Comparison of ENCODE assay signal across 18 mouse cellular contexts in the genomic region with DNA sequence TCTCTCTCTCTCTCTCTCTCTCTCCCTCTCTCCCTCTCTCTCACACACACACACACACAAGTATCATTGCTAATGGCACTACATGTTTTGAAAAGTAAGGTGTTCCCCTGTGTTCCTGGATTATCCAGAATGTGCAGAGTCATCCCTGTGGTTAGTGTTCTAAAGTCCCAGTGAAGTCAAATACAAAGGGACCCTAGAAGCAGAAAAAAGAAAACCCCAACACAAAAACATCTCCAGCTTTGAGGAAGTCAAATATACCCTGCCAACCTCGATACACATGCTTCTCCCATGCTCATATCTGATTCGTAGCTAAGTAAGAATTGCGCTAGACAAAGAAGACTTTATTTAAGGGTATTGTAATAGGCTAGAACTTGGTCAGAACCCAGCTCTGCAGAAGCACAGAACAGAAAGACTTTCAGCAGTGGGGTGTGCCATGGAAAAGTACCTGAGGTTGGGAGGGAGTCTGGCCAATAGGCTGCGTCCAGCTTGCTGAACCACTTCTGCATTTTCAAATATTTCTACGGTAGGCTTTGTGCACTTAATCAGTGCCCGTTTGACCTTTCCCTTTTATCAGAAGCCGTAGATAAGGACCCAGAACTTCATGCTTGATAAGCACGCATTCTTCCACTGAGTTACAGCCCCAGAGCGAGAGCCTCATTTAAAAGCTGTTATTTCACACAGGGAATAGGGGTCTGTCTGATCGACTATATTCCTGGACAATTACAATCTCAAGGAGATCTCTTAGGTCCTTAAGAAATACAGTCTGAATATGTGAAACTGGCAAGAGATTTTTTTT. TPM values are rescaled to one million over a fixed set of nuclear protein-coding genes. Genes with fewer than 3 reads are reported as not detected.
A peak's percentile ranks its signal among the peaks of the same experiment; 100 is the strongest.
DNase-seq lines count a peak whose midpoint lies in the region; ATAC-seq lines count a peak whose summit lies in the region.
"Had no signal": no experiment of that assay in that cellular context is flagged by ENCODE, and none has a peak within 500 bp of the region (broad histone marks: within the 10 kb centered on the region; RNA-seq: fewer than 3 reads in every experiment).

No protein-coding gene starts in this region.

- ATAC-seq in heart, embryonic 16.5 days (replicated peaks; ENCODE audit: extremely low read depth, insufficient read depth, low FRiP score), result no peak
- 0 out of 2 replicates have a peak, but pooled peaks have one; percentile 12 for ATAC-seq in intestine, embryonic 14.5 days (replicated peaks; ENCODE audit: low FRiP score, low TSS enrichment, low read depth)
- peak; percentile 87; the same call in 1 of the 2 replicates for ATAC-seq in stomach, embryonic 16.5 days (ENCODE audit: insufficient read depth, low FRiP score)

- H3K36me3 ChIP-seq in heart, embryonic 16.5 days (ENCODE audit: control insufficient read depth, insufficient read depth), result no peaks in the 10 kb centered on the region
- no peaks in the 10 kb centered on the region for H3K36me3 ChIP-seq in intestine, embryonic 14.5 days (ENCODE audit: control insufficient read depth, insufficient read depth, low read length)
- no peaks in the 10 kb centered on the region for H3K36me3 ChIP-seq in stomach, embryonic 16.5 days (ENCODE audit: control insufficient read depth, insufficient read depth, low read length)
- H3K36me3 ChIP-seq: hindbrain, embryonic 13.5 days; kidney, embryonic 15.5 days; limb, embryonic 12.5 days had no signal

- WGBS in heart, embryonic 16.5 days, result 16% methylated on average over 10 of the region's 10 CpGs
- WGBS in intestine, embryonic 14.5 days, result 52% methylated on average over 10 of the region's 10 CpGs
- WGBS in stomach, embryonic 16.5 days, result 35% methylated on average over 10 of the region's 10 CpGs

- H3K27me3 ChIP-seq in heart, embryonic 16.5 days (ENCODE audit: control insufficient read depth, insufficient read depth, low read length), result no peaks in the 10 kb centered on the region
- no peaks in the 10 kb centered on the region for H3K27me3 ChIP-seq in intestine, embryonic 14.5 days (replicated peaks; ENCODE audit: control insufficient read depth, insufficient read depth, low read length)
- no peaks in the 10 kb centered on the region for H3K27me3 ChIP-seq in stomach, embryonic 16.5 days (ENCODE audit: control insufficient read depth, insufficient read depth, low read length)
- H3K27me3 ChIP-seq: hindbrain, embryonic 13.5 days; kidney, embryonic 15.5 days; limb, embryonic 12.5 days had no signal

- 0 out of 2 replicates have a peak overlapping the region, but pooled peaks have one; percentile 4 for H3K4me3 ChIP-seq in heart, embryonic 16.5 days (ENCODE audit: low read length)
- H3K4me3 ChIP-seq in intestine, embryonic 14.5 days (ENCODE audit: low read depth, low read length), result no peak overlapping the region
- no peak overlapping the region for H3K4me3 ChIP-seq in stomach, embryonic 16.5 days (replicated peaks; ENCODE audit: low read length)
- H3K4me3 ChIP-seq: erythroblast, embryonic 14.5 days; hindbrain, embryonic 13.5 days; kidney, embryonic 15.5 days; limb, embryonic 12.5 days had no signal

- peak overlapping the region; percentile 40 for H3K4me2 ChIP-seq in heart, embryonic 16.5 days (ENCODE audit: low read depth, low read length)
- no peak overlapping the region for H3K4me2 ChIP-seq in intestine, embryonic 14.5 days (ENCODE audit: low read length)
- H3K4me2 ChIP-seq in stomach, embryonic 16.5 days (ENCODE audit: low read depth, low read length), result peak overlapping the region; percentile 2; the same call in 1 of the 2 replicates
- H3K4me2 ChIP-seq: hindbrain, embryonic 13.5 days; kidney, embryonic 15.5 days; limb, embryonic 12.5 days; midbrain, embryonic 11.5 days had no signal

- DNase-seq in heart, adult 11 months, result no peak
- no peak for DNase-seq in intestine, embryonic 14.5 days (ENCODE audit: low spot score)
- DNase-seq in lung, postnatal 14 days, result peak; percentile 6
- DNase-seq in layer of hippocampus, adult 18-20 months (ENCODE audit: low spot score in 2 of 2), result no peak
- no peak for DNase-seq in spleen, postnatal 4 days (ENCODE audit: low spot score in 2 of 2)
- DNase-seq: adrenal gland, postnatal 14 days; spleen, adult 18-20 months; thymus, adult 2 months had no signal

- peaks cover 6% of the 10 kb centered on the region; the same call in 1 of the 2 replicates for H3K4me1 ChIP-seq in heart, embryonic 16.5 days (ENCODE audit: control insufficient read depth, insufficient read depth, low read length)
- H3K4me1 ChIP-seq in intestine, embryonic 14.5 days (replicated peaks; ENCODE audit: control insufficient read depth, insufficient read depth, low read length), result no peaks in the 10 kb centered on the region
- H3K4me1 ChIP-seq in stomach, embryonic 16.5 days (ENCODE audit: control insufficient read depth, insufficient read depth, low read length), result no peaks in the 10 kb centered on the region
- H3K4me1 ChIP-seq: hindbrain, embryonic 13.5 days; limb, embryonic 12.5 days had no signal

- H3K9me3 ChIP-seq in heart, embryonic 16.5 days (replicated peaks; ENCODE audit: control insufficient read depth, low read length), result no peaks in the 10 kb centered on the region
- H3K9me3 ChIP-seq in intestine, embryonic 14.5 days (ENCODE audit: control insufficient read depth, low read length), result no peaks in the 10 kb centered on the region
- H3K9me3 ChIP-seq in stomach, embryonic 16.5 days (replicated peaks; ENCODE audit: control insufficient read depth, low read length), result no peaks in the 10 kb centered on the region
- H3K9me3 ChIP-seq: hindbrain, embryonic 13.5 days; kidney, embryonic 15.5 days; limb, embryonic 12.5 days had no signal

- H3K27ac ChIP-seq in heart, embryonic 16.5 days (ENCODE audit: low read length), result no peak overlapping the region
- H3K27ac ChIP-seq in intestine, embryonic 14.5 days (ENCODE audit: low read depth), result no peak overlapping the region
- H3K27ac ChIP-seq in stomach, embryonic 16.5 days (ENCODE audit: low read length), result peak overlapping the region; percentile 60
- H3K27ac ChIP-seq: hindbrain, embryonic 13.5 days; kidney, embryonic 15.5 days; limb, embryonic 12.5 days had no signal

- no peak overlapping the region for H3K9ac ChIP-seq in heart, embryonic 16.5 days (ENCODE audit: low read length)
- no peak overlapping the region for H3K9ac ChIP-seq in intestine, embryonic 14.5 days (ENCODE audit: low read length)
- no peak overlapping the region for H3K9ac ChIP-seq in stomach, embryonic 16.5 days (ENCODE audit: low read length)
- H3K9ac ChIP-seq: hindbrain, embryonic 13.5 days; kidney, embryonic 15.5 days; limb, embryonic 12.5 days had no signal

RNA-seq across cellular contexts. Expression of gene 9130008F23Rik, which starts 11.2 kb away (rescaled TPM):
- 1.3 and 1.8 TPM in 2 replicates for polyA plus RNA-seq in heart, embryonic 16.5 days (2015; fragmentation: Nextera tagmentation; extraction: Ambion mirVana)
- polyA plus RNA-seq in intestine, embryonic 14.5 days (2014; fragmentation: Nextera tagmentation; extraction: Ambion mirVana), result 3.8 and 4.0 TPM in 2 replicates
- 6.6 and 6.9 TPM in 2 replicates for polyA plus RNA-seq in stomach, embryonic 16.5 days (2015; fragmentation: Nextera tagmentation; extraction: Ambion mirVana)
- not detected for total RNA-seq in layer of hippocampus, adult 18-20 months (2021)

RNA-seq across cellular contexts. Expression of gene Glyatl3, which starts 45.0 kb away (rescaled TPM):
- polyA plus RNA-seq in heart, embryonic 16.5 days (2015; fragmentation: Nextera tagmentation; extraction: Ambion mirVana), result not detected in 2 replicates
- not detected in 2 replicates for polyA plus RNA-seq in intestine, embryonic 14.5 days (2014; fragmentation: Nextera tagmentation; extraction: Ambion mirVana)
- not detected in 2 replicates for polyA plus RNA-seq in stomach, embryonic 16.5 days (2015; fragmentation: Nextera tagmentation; extraction: Ambion mirVana)
- total RNA-seq in layer of hippocampus, adult 18-20 months (2021), result not detected
- total RNA-seq: adrenal gland, postnatal 14 days; gastrocnemius, adult 18-20 months; layer of hippocampus, postnatal 10 days had no signal
- polyA plus RNA-seq: erythroblast, embryonic 14.5 days; hindbrain, embryonic 13.5 days; kidney, embryonic 15.5 days; limb, embryonic 12.5 days; midbrain, embryonic 11.5 days; neural tube, embryonic 11.5 days had no signal

RNA-seq across cellular contexts. Expression of gene Rhag, which starts 58.2 kb away (rescaled TPM):
- polyA plus RNA-seq in heart, embryonic 16.5 days (2015; fragmentation: Nextera tagmentation; extraction: Ambion mirVana), result 0.64 and 0.74 TPM in 2 replicates
- 0.36 and 0.42 TPM in 2 replicates for polyA plus RNA-seq in intestine, embryonic 14.5 days (2014; fragmentation: Nextera tagmentation; extraction: Ambion mirVana)
- 8.5 and 10.6 TPM in 2 replicates for polyA plus RNA-seq in stomach, embryonic 16.5 days (2015; fragmentation: Nextera tagmentation; extraction: Ambion mirVana)
- not detected for total RNA-seq in layer of hippocampus, adult 18-20 months (2021)
- total RNA-seq: gastrocnemius, adult 18-20 months; layer of hippocampus, postnatal 10 days had no signal
- polyA plus RNA-seq: thymus, adult 2 months had no signal
